8 mouse cellular contexts compared by ENCODE assay signal in the genomic region with DNA sequence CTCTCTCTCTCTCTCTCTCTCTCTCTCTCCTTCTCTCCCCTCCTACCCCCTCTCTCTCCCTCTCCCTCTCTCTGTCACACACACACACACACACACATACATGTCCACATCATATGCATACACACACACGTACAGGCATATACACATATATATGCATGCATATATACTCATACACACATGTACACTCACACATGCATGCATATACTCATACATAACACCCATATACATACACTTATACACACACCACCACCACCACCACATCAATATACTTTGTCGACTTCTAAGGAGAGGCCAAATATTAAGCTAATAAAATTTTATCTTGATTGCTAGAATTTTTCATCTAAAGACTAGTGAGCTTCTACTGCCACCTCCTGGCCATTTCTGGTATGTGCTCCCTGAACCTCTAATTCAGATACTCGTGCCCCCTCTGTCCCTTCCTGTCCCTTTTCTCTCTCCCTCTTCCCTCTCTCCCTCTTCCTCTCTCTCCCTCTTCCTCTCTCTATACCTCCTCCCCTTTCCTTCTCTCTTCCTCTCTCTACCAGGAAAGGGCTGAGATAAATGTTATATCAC. TPM values are rescaled to one million over a fixed set of nuclear protein-coding genes. Genes with fewer than 3 reads are reported as not detected.
DNase-seq lines count a peak whose midpoint lies in the region; ATAC-seq and TF ChIP-seq lines count a peak whose summit lies in the region.

No protein-coding gene starts in this region.

- no peaks in the 10 kb centered on the region for H3K4me1 ChIP-seq in heart, adult 2 months (ENCODE audit: control insufficient read depth, insufficient read depth, low read length)
- no peaks in the 10 kb centered on the region for H3K4me1 ChIP-seq in forebrain, embryonic 14.5 days (ENCODE audit: control insufficient read depth, insufficient read depth, low read length)
- no peaks in the 10 kb centered on the region for H3K4me1 ChIP-seq in stomach, postnatal 0 days (replicated peaks; ENCODE audit: control insufficient read depth, insufficient read depth)

- H3K4me2 ChIP-seq in forebrain, embryonic 14.5 days (ENCODE audit: low read length) = no peak overlapping the region
- no peak overlapping the region for H3K4me2 ChIP-seq in stomach, postnatal 0 days (replicated peaks; ENCODE audit: low read depth)

- intact Hi-C loops in heart, adult 2 months (cut with DNase I) = loop anchor here (1.0 to 5.0 kb wide), 2 partner anchors 115 to 522 kb away; partner anchors contain the start of gene Kcnh1

- no peaks in the 10 kb centered on the region for H3K79me2 ChIP-seq in heart, adult 2 months (replicated peaks; ENCODE audit: control insufficient read depth, insufficient read depth, low read length)

- DNase-seq in heart, adult 2 months = peak in 1 of 2 experiments; percentile 61
- no peak for DNase-seq in heart, adult 11 months
- DNase-seq in CD4-positive helper T cell, adult 2 months (ENCODE audit: low read depth, low spot score) = peak; percentile 41
- DNase-seq in brain, adult 2 months (ENCODE audit: low read depth, low spot score) = peak; percentile 66
- DNase-seq in forebrain, embryonic 14.5 days (ENCODE audit: low spot score) = peak; percentile 76
- peak; percentile 26 to 82 for DNase-seq in layer of hippocampus, adult 18-20 months (ENCODE audit: low spot score in 2 of 2)
- DNase-seq in mesoderm, embryonic 11.5 days (ENCODE audit: low read depth, low spot score) = peak; percentile 59
- peak; percentile 42 for DNase-seq in stomach, postnatal 0 days (ENCODE audit: low spot score)

- no peak overlapping the region for H3K4me3 ChIP-seq in heart, adult 2 months
- no peak overlapping the region for H3K4me3 ChIP-seq in forebrain, embryonic 14.5 days (ENCODE audit: low read depth, low read length)
- H3K4me3 ChIP-seq in stomach, postnatal 0 days (ENCODE audit: low read depth, low read length) = no peak overlapping the region

- H3K9ac ChIP-seq in heart, adult 2 months (ENCODE audit: low read depth, low read length) = no peak overlapping the region
- no peak overlapping the region for H3K9ac ChIP-seq in forebrain, embryonic 14.5 days (ENCODE audit: low read length)
- no peak overlapping the region for H3K9ac ChIP-seq in stomach, postnatal 0 days (ENCODE audit: low read length)

- ATAC-seq in forebrain, embryonic 14.5 days = 0 out of 2 replicates have a peak, but pooled peaks have one; percentile 42
- no peak for ATAC-seq in stomach, postnatal 0 days (ENCODE audit: low FRiP score, low TSS enrichment)

- H3K36me3 ChIP-seq in heart, adult 2 months (ENCODE audit: control insufficient read depth, insufficient read depth, low read length) = no peaks in the 10 kb centered on the region
- H3K36me3 ChIP-seq in forebrain, embryonic 14.5 days (ENCODE audit: control insufficient read depth, insufficient read depth, low read length) = no peaks in the 10 kb centered on the region
- no peaks in the 10 kb centered on the region for H3K36me3 ChIP-seq in stomach, postnatal 0 days (ENCODE audit: control insufficient read depth, insufficient read depth, low read length)

- WGBS in heart, adult 2 months = 32% methylated on average over 3 of the region's 3 CpGs
- WGBS in forebrain, embryonic 14.5 days = 34% methylated on average over 3 of the region's 3 CpGs
- WGBS in stomach, postnatal 0 days = 35% methylated on average over 3 of the region's 3 CpGs

- no peak overlapping the region for H3K27ac ChIP-seq in heart, adult 2 months
- H3K27ac ChIP-seq in forebrain, embryonic 14.5 days (ENCODE audit: low read depth, low read length) = no peak overlapping the region
- H3K27ac ChIP-seq in stomach, postnatal 0 days (replicated peaks) = no peak overlapping the region

- no peak for TF ChIP-seq POLR2A in heart, adult 2 months (IDR thresholded peaks at IDR 0.05; ENCODE audit: insufficient read depth, low read depth, low read length)

- no peaks in the 10 kb centered on the region for H3K9me3 ChIP-seq in forebrain, embryonic 14.5 days (replicated peaks; ENCODE audit: control insufficient read depth, low read length)
- no peaks in the 10 kb centered on the region for H3K9me3 ChIP-seq in stomach, postnatal 0 days (ENCODE audit: control insufficient read depth, low read length)

- peak; percentile 86 for TF ChIP-seq CTCF in heart, adult 2 months (IDR thresholded peaks at IDR 0.05)
- TF ChIP-seq CTCF in stomach, postnatal 0 days (IDR thresholded peaks at IDR 0.05; ENCODE audit: low read depth) = peak; percentile 85

- no peak for TF ChIP-seq EP300 in heart, adult 2 months (IDR thresholded peaks at IDR 0.05; ENCODE audit: insufficient read depth, low read depth, low read length)
- TF ChIP-seq EP300 in stomach, postnatal 0 days (optimal IDR thresholded peaks at IDR 0.05) = no peak

- H3K27me3 ChIP-seq in heart, adult 2 months (ENCODE audit: control insufficient read depth, insufficient read depth, low read length) = no peaks in the 10 kb centered on the region
- H3K27me3 ChIP-seq in forebrain, embryonic 14.5 days (replicated peaks; ENCODE audit: control insufficient read depth, insufficient read depth, low read length) = no peaks in the 10 kb centered on the region
- H3K27me3 ChIP-seq in stomach, postnatal 0 days (ENCODE audit: control insufficient read depth, insufficient read depth, low read length) = no peaks in the 10 kb centered on the region

RNA-seq across cellular contexts. Expression of gene Hhat, which starts 59.2 kb away (rescaled TPM):
- 1 to 10 TPM; 1.6 to 2.1 TPM for total RNA-seq in heart, adult 2 months (2021)
- 2.8 and 3.5 TPM in 2 replicates for polyA plus RNA-seq in heart, adult 2 months (2012; rRNA removed)
- 3.5 and 3.8 TPM in 2 replicates for polyA plus RNA-seq in forebrain, embryonic 14.5 days (2014; fragmentation: Nextera tagmentation; extraction: Ambion mirVana)
- 1 to 10 TPM; 1.7 TPM for total RNA-seq in layer of hippocampus, adult 18-20 months (2021)
- polyA plus RNA-seq in stomach, postnatal 0 days (2015; fragmentation: Nextera tagmentation; extraction: Ambion mirVana) = 3.1 and 3.6 TPM in 2 replicates
